Mouse (Mus musculus) 416B (cell line): ENCODE data around the gene Tbc1d32.

Experiments used
- DNase-seq: peaks from one replicate; pipeline ENCODE4 v3.0.0; 2011; ENCODE audit warnings: low read depth

The Tbc1d32 gene

DNA sequence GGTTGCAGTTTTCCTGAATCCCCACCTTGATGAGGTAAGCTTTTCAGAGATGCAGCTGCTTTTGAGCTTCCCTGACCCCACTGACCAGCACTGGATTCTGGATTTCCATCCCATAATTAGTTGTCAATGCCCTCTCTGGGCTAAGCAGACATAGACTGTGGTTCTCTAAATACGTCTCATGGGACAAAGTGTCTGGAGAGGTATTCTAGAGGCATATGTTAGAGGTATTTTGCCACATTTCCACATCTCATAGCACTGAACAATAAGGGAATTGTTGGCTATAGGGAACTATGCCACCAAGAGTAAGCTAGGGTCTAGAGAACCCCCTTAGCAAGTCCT lies 121.5 kb downstream of the Tbc1d32 start:
- DNase-seq, result no peak

DNA sequence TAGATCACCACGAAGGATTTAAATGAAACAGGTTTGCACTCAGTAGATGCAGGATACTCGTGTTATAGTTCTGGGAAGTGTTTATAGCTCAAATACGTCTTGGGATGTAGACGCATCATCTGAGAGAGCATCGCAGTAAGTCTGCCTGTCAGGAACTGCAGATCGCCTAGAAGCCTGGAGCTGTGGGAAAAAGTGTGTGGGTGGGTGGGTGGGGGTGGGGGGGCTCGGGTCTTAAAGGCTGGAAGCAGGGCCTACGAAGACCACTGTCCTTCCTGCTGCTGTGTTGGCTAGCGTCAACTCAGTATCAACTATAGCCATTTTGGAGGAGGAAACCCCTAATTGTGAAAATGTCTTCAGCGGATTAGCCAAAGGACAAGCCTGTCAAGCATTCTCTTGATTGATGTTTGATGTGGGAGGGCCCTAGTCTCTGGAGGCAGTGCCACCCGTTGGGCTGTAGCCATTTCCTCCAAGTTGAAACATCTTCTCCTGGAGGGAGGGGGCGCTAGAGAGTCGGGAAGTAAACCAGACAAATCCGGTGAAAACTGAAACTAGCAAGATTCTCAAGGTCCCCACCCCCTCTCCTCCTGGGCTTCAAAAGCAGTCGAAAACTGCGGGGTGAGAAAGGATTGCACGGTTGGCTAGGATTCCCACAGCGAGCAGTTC lies 122.0 kb downstream of the Tbc1d32 start, which contains the start of gene Msl3l2:
Msl3l2 (plus strand) TSS at position 585 of the 663 bp plus-strand sequence.
- peak; percentile 19 for DNase-seq

DNA sequence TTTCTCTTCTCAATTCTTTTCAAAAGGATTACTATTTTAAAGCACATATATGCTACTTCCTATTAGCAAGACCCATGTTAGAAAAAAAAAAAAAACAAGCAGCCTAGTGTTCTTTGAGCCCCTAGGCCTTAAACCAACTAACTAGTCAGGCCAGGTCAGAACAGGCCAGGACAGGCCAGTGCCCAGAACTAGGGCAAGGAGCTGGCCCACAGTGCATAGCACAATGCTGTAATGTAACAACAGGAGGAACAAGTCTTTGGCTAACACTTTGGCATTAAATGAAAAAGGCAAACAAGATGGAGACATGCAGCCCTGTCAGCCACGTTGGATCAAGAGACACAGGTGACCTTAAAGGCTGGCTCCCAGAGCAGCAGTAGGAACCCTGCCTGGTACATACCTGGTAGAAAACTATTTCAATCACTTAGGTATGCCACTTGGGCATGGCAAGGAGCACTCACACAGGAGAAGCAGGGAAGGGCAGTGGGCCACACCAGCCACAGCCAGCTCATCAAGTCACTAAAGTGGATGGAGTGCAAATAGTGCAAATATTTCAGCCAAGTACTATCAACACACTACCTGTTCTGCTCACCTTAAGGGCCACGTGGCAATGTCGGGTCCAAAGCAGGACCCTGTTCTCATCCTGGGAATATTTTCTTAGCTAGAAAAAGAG lies 128.7 kb downstream of the Tbc1d32 start:
- no peak for DNase-seq

DNA sequence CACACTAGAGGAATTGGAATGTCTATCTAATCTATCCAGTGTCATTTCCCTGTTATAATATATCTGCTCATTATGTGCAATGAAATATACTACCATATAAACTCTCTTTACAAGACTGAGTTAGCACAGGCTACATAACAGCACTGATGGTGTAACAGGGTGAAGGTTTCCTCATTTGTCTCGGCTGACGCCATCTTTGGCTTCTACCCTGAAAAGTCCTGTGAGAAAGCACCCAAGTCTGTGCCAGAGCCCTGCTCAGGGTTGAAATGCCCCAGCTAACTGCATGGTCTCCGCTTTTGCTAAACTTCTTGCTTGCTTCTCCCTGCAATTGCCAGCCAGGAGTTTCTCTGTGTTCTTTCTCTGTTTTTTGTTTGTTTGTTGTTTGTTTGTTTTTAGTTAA lies 129.4 kb downstream of the Tbc1d32 start:
- no peak for DNase-seq

DNA sequence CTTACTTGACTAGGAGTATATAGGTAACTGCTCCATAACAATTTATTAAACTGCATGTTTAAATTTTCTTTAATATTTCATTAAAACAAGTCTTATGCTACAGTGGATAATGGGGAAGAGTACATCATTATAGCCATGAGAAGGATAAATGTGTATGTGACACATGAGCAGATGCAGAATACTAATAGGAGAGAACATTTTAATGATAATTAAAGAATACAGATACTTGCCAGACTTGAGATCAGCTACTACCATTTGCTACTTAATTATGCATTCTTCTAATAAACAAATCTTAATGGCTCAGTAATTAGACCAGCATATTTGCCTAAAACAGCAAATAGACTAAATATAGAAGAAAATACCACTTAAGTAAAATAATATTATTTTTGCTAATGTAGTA lies 131.7 kb downstream of the Tbc1d32 start:
- DNase-seq, result no peak

DNA sequence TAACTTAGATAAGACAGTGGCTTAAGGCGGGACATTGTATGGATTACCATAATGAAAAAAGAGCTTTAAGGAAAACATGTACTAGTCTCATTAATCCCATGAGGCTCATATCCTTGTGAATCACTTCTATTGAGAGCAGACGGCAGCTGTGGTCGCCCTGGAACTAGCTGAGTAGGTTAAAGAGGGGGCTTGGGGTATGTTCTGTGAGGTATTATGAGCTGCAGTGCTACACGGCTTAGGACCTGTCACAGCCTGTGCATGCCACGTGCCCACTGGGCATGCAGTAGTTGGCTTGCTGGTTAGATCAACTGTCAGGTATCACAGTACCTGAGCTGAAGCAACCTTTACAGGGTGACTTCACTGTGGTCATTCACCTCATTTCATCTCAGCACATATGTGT lies 133.9 kb downstream of the Tbc1d32 start:
- no peak for DNase-seq

DNA sequence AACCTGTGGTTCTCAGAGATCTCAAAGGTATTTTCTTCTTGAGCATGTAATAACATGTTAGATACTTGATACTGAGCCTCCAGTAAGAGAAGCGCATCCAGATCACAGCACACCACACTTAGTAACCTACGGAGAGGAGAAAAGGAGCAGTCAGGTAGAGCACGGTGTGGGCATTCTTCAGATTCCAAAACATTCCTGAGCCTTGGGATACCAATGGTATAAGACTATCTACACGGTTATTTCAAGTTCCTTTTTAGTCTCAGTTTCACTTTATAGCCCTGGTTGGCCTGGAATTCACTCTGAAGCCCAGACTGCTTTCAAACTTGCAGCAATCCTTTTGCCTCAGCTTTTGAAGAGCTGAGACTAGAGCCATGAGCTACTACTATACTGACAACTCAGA lies 138.8 kb downstream of the Tbc1d32 start:
- DNase-seq, result no peak

DNA sequence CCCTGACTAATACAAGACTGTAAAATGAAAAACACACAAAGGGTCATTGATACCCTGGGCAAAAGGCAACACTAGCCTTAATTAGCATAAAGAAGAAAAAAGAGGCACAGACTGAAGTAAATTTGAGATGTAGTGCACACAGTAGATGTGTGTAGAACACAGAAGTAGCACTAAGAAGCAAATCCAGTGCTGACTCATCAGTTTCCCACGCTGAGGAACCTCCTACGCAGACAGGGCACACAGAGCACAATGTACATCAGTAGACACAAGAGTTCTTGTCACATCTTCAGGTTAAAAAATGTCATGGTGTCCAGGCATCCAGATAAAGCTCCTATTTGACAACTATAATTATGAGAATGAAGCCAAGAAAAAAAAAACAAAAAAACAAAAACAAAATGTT lies 165.7 kb downstream of the Tbc1d32 start:
- no peak for DNase-seq

DNA sequence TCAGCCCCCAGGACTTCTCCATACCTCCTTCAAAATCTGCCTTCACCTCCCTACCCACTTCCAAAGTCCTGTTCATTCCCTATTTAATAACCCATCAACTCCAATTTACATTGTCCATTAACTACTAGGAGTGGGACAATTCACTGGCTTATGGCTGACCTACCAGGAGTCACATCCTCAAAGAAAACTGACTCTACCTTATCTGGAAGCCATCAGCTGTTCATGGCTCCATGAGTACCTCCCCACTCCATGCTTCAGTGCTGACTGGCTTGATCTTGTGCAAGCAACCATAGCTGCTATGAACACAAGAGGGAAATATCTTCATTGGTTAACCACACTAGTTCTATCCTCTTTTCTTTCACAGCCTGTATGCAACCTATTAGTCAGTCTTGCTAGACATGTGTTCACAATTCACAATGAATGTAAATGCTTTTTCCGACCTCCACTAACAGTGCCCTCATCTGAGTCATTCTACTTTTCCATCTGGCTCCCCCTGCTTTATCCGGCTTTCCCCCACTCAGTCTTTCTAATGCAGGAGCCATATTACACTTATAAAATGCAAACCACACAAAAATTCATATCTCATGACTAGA lies 167.2 kb downstream of the Tbc1d32 start:
- peak; percentile 48 for DNase-seq

DNA sequence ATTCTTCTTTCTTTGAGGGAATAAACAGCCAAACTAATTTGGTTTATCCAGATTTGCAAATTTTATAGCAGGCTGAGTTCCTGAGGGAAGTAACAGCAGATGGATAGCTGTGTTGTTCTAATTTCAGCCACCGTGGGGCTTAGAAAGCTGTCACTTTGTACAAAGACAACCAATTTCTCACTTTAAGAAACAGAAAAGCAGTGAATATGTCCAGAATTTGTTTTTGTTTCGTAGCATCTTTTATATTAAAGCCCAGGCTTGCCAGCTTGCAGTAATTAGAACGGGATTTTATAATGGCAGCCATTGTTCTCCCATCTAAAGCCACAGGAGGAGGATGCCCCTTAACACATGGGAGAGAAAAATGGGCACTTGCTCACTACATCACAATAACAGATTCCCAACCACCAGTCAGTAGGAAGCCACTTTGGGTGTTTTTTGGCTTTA lies 169.5 kb downstream of the Tbc1d32 start:
- DNase-seq, result no peak

DNA sequence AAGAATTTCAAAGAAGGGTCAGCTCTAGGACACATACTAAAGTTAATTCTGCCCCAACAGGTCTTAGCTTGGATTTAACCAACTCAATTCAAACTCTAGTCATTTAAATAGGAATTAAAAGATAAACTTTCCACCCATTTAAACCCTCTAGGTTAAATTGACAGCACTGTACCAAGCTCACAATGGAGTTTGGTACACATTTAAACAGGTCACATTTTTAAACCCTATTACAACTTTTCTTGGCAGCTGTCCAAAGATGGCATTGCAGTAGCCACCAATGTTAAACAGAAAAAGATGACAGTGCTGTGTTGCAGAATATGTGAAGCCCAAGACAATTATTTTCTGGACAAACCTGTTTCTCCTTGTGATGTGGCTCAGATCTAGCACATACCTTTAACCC lies 203.1 kb downstream of the Tbc1d32 start:
- DNase-seq, result peak; percentile 36

DNA sequence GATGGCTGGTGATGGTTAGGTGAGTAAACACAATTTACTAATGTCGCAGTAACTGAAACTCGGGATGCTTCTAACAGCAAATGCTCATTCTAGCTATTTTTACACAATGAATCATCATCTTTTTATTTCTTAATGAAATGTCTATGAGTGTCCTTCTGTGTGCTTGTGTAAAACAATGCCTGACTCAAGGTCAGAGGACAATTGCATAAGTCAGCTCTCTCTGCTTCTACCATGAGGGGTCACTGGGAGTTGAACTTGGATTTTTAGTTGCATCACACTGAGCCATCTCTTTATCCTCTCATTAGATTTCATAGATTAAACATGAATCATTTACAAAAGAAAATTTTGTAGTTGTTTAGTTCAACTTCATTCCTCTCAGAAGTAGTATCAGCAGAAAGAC lies 203.9 kb downstream of the Tbc1d32 start:
- DNase-seq, result peak; percentile 47

DNA sequence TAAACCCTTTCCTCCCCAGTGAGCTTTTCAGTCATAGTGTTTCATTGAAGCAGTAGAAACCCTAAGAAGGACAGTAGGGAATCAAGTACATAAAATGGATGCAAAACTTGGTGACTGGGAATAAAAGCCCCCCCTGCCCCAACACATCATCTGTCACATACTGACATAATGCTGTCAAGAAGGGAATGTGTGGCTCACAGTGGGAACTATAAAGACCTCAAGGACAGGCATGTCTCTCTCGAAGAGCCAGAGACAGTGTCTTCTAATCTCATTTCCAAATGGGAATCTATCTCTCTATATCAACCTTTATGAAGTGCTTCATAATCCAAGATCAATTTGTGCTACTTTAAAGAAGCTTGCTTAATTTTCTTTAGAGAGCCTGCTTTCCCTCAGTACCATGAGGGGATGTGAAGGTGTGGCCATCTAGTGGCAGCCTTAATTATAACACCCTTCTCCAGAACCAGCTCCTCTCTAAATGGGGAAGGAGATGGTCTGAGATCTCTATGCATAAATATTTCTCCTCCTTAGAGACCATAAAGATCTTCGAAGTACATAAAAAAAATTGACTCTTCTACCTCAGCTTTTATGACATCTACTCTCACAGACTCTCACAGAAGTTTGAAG lies 248.5 kb downstream of the Tbc1d32 start:
- DNase-seq, result peak; percentile 69

DNA sequence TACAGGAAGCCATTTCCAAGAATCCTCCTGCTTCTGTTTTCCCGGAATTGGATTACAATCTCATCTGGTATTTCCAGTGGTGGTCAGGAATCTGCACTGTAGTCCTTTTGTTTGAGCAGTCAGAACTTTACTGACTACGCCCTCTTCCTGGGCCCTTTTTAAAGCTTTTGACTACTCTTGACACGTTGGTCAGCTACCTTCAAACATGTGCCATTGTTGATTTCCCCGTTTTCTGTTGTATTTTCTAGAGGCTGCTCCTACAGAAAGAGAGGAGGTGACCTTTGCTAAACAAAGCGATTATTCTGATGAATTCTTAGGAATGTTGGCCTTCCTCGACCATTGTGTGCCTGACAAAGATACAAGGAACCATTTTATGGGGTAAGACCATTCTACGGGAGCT lies 250.5 kb downstream of the Tbc1d32 start:
- no peak for DNase-seq
